Mouse (Mus musculus) testis, postnatal 14 days (tissue): ENCODE measurements at regions not wholly inside any gene's neighbourhood (a gene's known extent, or its start where the extent isn't known, plus 50 kb on each side); places are given as distances from the start of the nearest gene placed in this dataset.
A peak's percentile ranks its signal among the peaks of the same experiment; 100 is the strongest.

Experiments
- DNase-seq: peaks from one replicate; pipeline ENCODE4 v3.0.0; 2021; ENCODE audit warnings: low spot score

- DNase-seq: no peak
These were observed 94.4 kb upstream of the E2f7 start for GRCm38 (mm10) chr10:110650851-110651250.

GRCm38 (mm10) chr10:110654070-110654469, 91.2 kb upstream of the E2f7 start:
- DNase-seq: no peak

- DNase-seq: no peak
These were observed 87.0 kb upstream of the E2f7 start for GRCm38 (mm10) chr10:110658153-110658695.

- peak; percentile 7 for DNase-seq
These were observed 68.7 kb upstream of the E2f7 start for GRCm38 (mm10) chr10:110676503-110676902.
